In the genomic region with DNA sequence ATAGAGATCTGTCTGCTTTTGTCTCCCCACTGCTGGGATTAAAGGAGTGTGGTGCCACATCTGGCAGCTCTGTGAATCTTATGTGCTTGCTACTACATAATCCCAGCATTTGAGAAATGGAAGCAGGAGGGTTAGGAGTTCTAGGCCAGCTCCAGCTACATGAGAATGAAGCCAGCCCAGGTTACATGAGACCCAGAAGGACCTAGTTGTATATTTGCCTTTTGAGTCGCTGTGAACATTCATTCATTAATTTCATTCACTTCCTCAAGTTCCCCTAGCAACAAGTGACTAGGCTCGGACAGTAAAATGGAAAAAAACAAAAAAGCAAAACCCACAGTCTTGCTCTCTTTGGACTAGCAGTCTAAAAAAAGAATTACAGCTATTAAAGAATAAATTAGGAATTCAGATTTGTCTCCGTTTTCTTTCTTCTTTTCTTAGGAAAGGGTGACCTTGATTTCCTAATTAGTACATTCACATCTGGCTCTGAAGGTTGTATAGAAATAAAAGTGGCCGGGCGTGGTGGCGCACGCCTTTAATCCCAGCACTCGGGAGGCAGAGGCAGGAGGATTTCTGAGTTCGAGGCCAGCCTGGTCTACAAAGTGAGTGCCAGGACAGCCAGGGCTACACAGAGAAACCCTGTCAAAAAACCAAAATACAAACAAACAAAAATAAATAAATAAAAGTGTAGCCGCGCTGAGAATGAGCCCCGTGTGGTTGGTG, we compare ENCODE assay signal across 7 mouse cellular contexts. TPM values are rescaled to one million over a fixed set of nuclear protein-coding genes. Genes with fewer than 3 reads are reported as not detected.
A peak's percentile ranks its signal among the peaks of the same experiment; 100 is the strongest.
DNase-seq lines count a peak whose midpoint lies in the region; ATAC-seq and TF ChIP-seq lines count a peak whose summit lies in the region.

No protein-coding gene starts in this region.

- no peak for TF ChIP-seq POLR2A in small intestine, adult 2 months (IDR thresholded peaks at IDR 0.05; ENCODE audit: low read depth, low read length)

- H3K27ac ChIP-seq in lung, embryonic 16.5 days (ENCODE audit: low read length) = peak overlapping the region; percentile 90; the same call in 1 of the 2 replicates
- peak overlapping the region; percentile 94 for H3K27ac ChIP-seq in embryonic facial prominence, embryonic 15.5 days (replicated peaks)
- H3K27ac ChIP-seq in limb, embryonic 11.5 days (replicated peaks; ENCODE audit: low read depth, low read length) = no peak overlapping the region
- peak overlapping the region; percentile 28; the same call in 1 of the 2 replicates for H3K27ac ChIP-seq in small intestine, adult 2 months (ENCODE audit: insufficient read depth, low read depth, low read length)

- H3K36me3 ChIP-seq in lung, embryonic 16.5 days (ENCODE audit: control insufficient read depth, insufficient read depth, low read length) = 0 out of 2 replicates have a peak, but pooled peaks cover 6% of the 10 kb centered on the region
- peaks cover 5% of the 10 kb centered on the region; the same call in 1 of the 2 replicates for H3K36me3 ChIP-seq in embryonic facial prominence, embryonic 15.5 days
- H3K36me3 ChIP-seq in limb, embryonic 11.5 days (ENCODE audit: control insufficient read depth, insufficient read depth, low read length) = peaks cover 7% of the 10 kb centered on the region; the same call in 1 of the 2 replicates
- H3K36me3 ChIP-seq in small intestine, adult 2 months (ENCODE audit: control insufficient read depth, insufficient read depth, low read length) = peaks cover 8% of the 10 kb centered on the region; the same call in 1 of the 2 replicates

- 0 out of 2 replicates have a peak, but pooled peaks have one; percentile 18 for TF ChIP-seq CTCF in small intestine, adult 2 months (IDR thresholded peaks at IDR 0.05; ENCODE audit: extremely low read depth, insufficient read length, insufficient replicate concordance, low read depth, low read length)

- H3K9me3 ChIP-seq in lung, embryonic 16.5 days (ENCODE audit: control insufficient read depth, low read length) = no peaks in the 10 kb centered on the region
- no peaks in the 10 kb centered on the region for H3K9me3 ChIP-seq in embryonic facial prominence, embryonic 15.5 days (replicated peaks)
- no peaks in the 10 kb centered on the region for H3K9me3 ChIP-seq in limb, embryonic 11.5 days (ENCODE audit: control insufficient read depth, low read length)

- peak overlapping the region; percentile 67 for H3K4me2 ChIP-seq in lung, embryonic 16.5 days (ENCODE audit: low read depth, low read length)
- peak overlapping the region; percentile 66 for H3K4me2 ChIP-seq in embryonic facial prominence, embryonic 15.5 days (replicated peaks)
- peak overlapping the region; percentile 4; the same call in 1 of the 2 replicates for H3K4me2 ChIP-seq in limb, embryonic 11.5 days (ENCODE audit: low read depth, severe bottlenecking)

- H3K27me3 ChIP-seq in lung, embryonic 16.5 days (ENCODE audit: control insufficient read depth, insufficient read depth, low read depth, low read length) = no peaks in the 10 kb centered on the region
- H3K27me3 ChIP-seq in embryonic facial prominence, embryonic 15.5 days = no peaks in the 10 kb centered on the region
- no peaks in the 10 kb centered on the region for H3K27me3 ChIP-seq in limb, embryonic 11.5 days (ENCODE audit: control insufficient read depth, insufficient read depth, low read length)
- no peaks in the 10 kb centered on the region for H3K27me3 ChIP-seq in small intestine, adult 2 months (ENCODE audit: control insufficient read depth, insufficient read depth, low read length)

- H3K9ac ChIP-seq in lung, embryonic 16.5 days (ENCODE audit: low read length) = no peak overlapping the region
- H3K9ac ChIP-seq in embryonic facial prominence, embryonic 15.5 days = no peak overlapping the region
- H3K9ac ChIP-seq in limb, embryonic 11.5 days (ENCODE audit: low read length) = no peak overlapping the region

- peaks cover 6% of the 10 kb centered on the region for H3K4me1 ChIP-seq in lung, embryonic 16.5 days (replicated peaks; ENCODE audit: control insufficient read depth, insufficient read depth, low read length)
- H3K4me1 ChIP-seq in embryonic facial prominence, embryonic 15.5 days = peaks cover 18% of the 10 kb centered on the region
- H3K4me1 ChIP-seq in limb, embryonic 11.5 days (ENCODE audit: control insufficient read depth, insufficient read depth, low read length) = peaks cover 7% of the 10 kb centered on the region; the same call in 1 of the 2 replicates
- peaks cover 6% of the 10 kb centered on the region for H3K4me1 ChIP-seq in small intestine, adult 2 months (ENCODE audit: control insufficient read depth, insufficient read depth, insufficient read length, low read length)

- 41% methylated on average over 12 of the region's 12 CpGs for WGBS in lung, embryonic 16.5 days
- WGBS in embryonic facial prominence, embryonic 15.5 days = 42% methylated on average over 12 of the region's 12 CpGs
- WGBS in limb, embryonic 11.5 days = 49% methylated on average over 12 of the region's 12 CpGs
- WGBS in small intestine, adult 2 months = 17% methylated on average over 12 of the region's 12 CpGs

- peak overlapping the region; percentile 80 for H3K4me3 ChIP-seq in lung, embryonic 16.5 days (ENCODE audit: low read length)
- H3K4me3 ChIP-seq in embryonic facial prominence, embryonic 15.5 days (replicated peaks) = peak overlapping the region; percentile 87
- peak overlapping the region; percentile 10; the same call in 1 of the 2 replicates for H3K4me3 ChIP-seq in limb, embryonic 11.5 days (ENCODE audit: low read depth, low read length)
- peak overlapping the region; percentile 44 for H3K4me3 ChIP-seq in small intestine, adult 2 months (ENCODE audit: low read depth, low read length)

- no peak for DNase-seq in lung, postnatal 14 days
- no peak for DNase-seq in limb, embryonic 11.5 days (ENCODE audit: low spot score)
- no peak for DNase-seq in kidney, adult 8-10 months
- no peak for DNase-seq in frontal cortex, postnatal 14 days (ENCODE audit: low spot score in 2 of 2)

- ATAC-seq in lung, embryonic 16.5 days (ENCODE audit: low read depth) = no peak
- ATAC-seq in embryonic facial prominence, embryonic 15.5 days (ENCODE audit: insufficient number of reproducible peaks, low FRiP score, low TSS enrichment, low read depth) = no peak
- no peak for ATAC-seq in limb, embryonic 11.5 days (ENCODE audit: insufficient number of reproducible peaks, low FRiP score, low TSS enrichment, low read depth)

RNA-seq across cellular contexts. Expression of gene Ccdc107, which starts 0.4 kb away (rescaled TPM):
- polyA plus RNA-seq in lung, embryonic 16.5 days (2015; fragmentation: Nextera tagmentation; extraction: Ambion mirVana) = 73.7 and 73.8 TPM in 2 replicates
- polyA plus RNA-seq in embryonic facial prominence, embryonic 15.5 days (2015; fragmentation: Nextera tagmentation; extraction: Ambion mirVana) = 71.7 and 81.0 TPM in 2 replicates
- 58.3 and 58.9 TPM in 2 replicates for polyA plus RNA-seq in limb, embryonic 11.5 days (2014; fragmentation: Nextera tagmentation; extraction: Ambion mirVana)
- polyA plus RNA-seq in small intestine, adult 2 months (2012; rRNA removed) = 365 and 503 TPM in 2 replicates

RNA-seq across cellular contexts. Expression of gene Arhgef39, which starts 7.2 kb away (rescaled TPM):
- 47.7 and 56.1 TPM in 2 replicates for polyA plus RNA-seq in lung, embryonic 16.5 days (2015; fragmentation: Nextera tagmentation; extraction: Ambion mirVana)
- polyA plus RNA-seq in embryonic facial prominence, embryonic 15.5 days (2015; fragmentation: Nextera tagmentation; extraction: Ambion mirVana) = 36.8 and 39.8 TPM in 2 replicates
- 45.6 and 48.2 TPM in 2 replicates for polyA plus RNA-seq in limb, embryonic 11.5 days (2014; fragmentation: Nextera tagmentation; extraction: Ambion mirVana)
- polyA plus RNA-seq in small intestine, adult 2 months (2012; rRNA removed) = 21.6 and 38.3 TPM in 2 replicates

RNA-seq across cellular contexts. Expression of gene Sit1, which starts 8.7 kb away (rescaled TPM):
- polyA plus RNA-seq in lung, embryonic 16.5 days (2015; fragmentation: Nextera tagmentation; extraction: Ambion mirVana) = 0.25 and 0.74 TPM in 2 replicates
- not detected in 2 replicates for polyA plus RNA-seq in embryonic facial prominence, embryonic 15.5 days (2015; fragmentation: Nextera tagmentation; extraction: Ambion mirVana)
- not detected in 2 replicates for polyA plus RNA-seq in limb, embryonic 11.5 days (2014; fragmentation: Nextera tagmentation; extraction: Ambion mirVana)
- polyA plus RNA-seq in small intestine, adult 2 months (2012; rRNA removed) = 0.96 and 1.9 TPM in 2 replicates

RNA-seq across cellular contexts. Expression of gene Car9, which starts 14.5 kb away (rescaled TPM):
- polyA plus RNA-seq in lung, embryonic 16.5 days (2015; fragmentation: Nextera tagmentation; extraction: Ambion mirVana) = 5.5 and 6.4 TPM in 2 replicates
- polyA plus RNA-seq in embryonic facial prominence, embryonic 15.5 days (2015; fragmentation: Nextera tagmentation; extraction: Ambion mirVana) = 2.5 and 4.8 TPM in 2 replicates
- polyA plus RNA-seq in limb, embryonic 11.5 days (2014; fragmentation: Nextera tagmentation; extraction: Ambion mirVana) = 0.65 and 1.1 TPM in 2 replicates
- 36.6 and 47.7 TPM in 2 replicates for polyA plus RNA-seq in small intestine, adult 2 months (2012; rRNA removed)

RNA-seq across cellular contexts. Expression of gene Tpm2, which starts 31.3 kb away (rescaled TPM):
- 203 and 218 TPM in 2 replicates for polyA plus RNA-seq in lung, embryonic 16.5 days (2015; fragmentation: Nextera tagmentation; extraction: Ambion mirVana)
- 456 and 604 TPM in 2 replicates for polyA plus RNA-seq in embryonic facial prominence, embryonic 15.5 days (2015; fragmentation: Nextera tagmentation; extraction: Ambion mirVana)
- polyA plus RNA-seq in limb, embryonic 11.5 days (2014; fragmentation: Nextera tagmentation; extraction: Ambion mirVana) = 104 and 110 TPM in 2 replicates
- 31.6 and 37.0 TPM in 2 replicates for polyA plus RNA-seq in small intestine, adult 2 months (2012; rRNA removed)

Comparison
In these comparisons a context has a peak if more than half of its experiments do, and no peak if none do; other contexts are left out.
1. H3K4me2 ChIP-seq: peak in every context shown above with its lines; median percentile 67 in lung, embryonic 16.5 days; 66 in embryonic facial prominence, embryonic 15.5 days; 4 in limb, embryonic 11.5 days.
2. H3K4me3 ChIP-seq: peak in every context shown above with its lines; median percentile 87 in embryonic facial prominence, embryonic 15.5 days; 80 in lung, embryonic 16.5 days; 44 in small intestine, adult 2 months; 10 in limb, embryonic 11.5 days.